Mouse (Mus musculus): Measurements from ENCODE around the gene Vamp2. TPM values are rescaled to one million over a fixed set of nuclear protein-coding genes. Genes with fewer than 3 reads are reported as not detected.

The Vamp2 gene
- total and polyA plus RNA-seq, 3 experiments: 104 to 425 (median 130) TPM

- DNase-seq: peak; percentile 78
These were observed 11.1 kb downstream of the Vamp2 start for GRCm38 (mm10) chr11:69099177-69099914.

- peak; percentile 98 for DNase-seq
These were observed 11.6 kb downstream of the Vamp2 start for GRCm38 (mm10) chr11:69099915-69100345.

- peak; percentile 13 for DNase-seq
These were observed 12.5 kb downstream of the Vamp2 start for GRCm38 (mm10) chr11:69100639-69101360.

- peak; percentile 21 for DNase-seq
These were observed 13.5 kb downstream of the Vamp2 start for GRCm38 (mm10) chr11:69101604-69102402.

GRCm38 (mm10) chr11:69102403-69102725 lies 14.1 kb downstream of the Vamp2 start:
- peak; percentile 87 for DNase-seq

- DNase-seq: no peak
These were observed 14.8 kb downstream of the Vamp2 start for GRCm38 (mm10) chr11:69103121-69103520.

- no peak for DNase-seq
These were observed 15.5 kb downstream of the Vamp2 start for GRCm38 (mm10) chr11:69103531-69104435.

- DNase-seq: no peak
These were observed 16.2 kb downstream of the Vamp2 start for GRCm38 (mm10) chr11:69104487-69104886.

GRCm38 (mm10) chr11:69105227-69105626 lies 16.9 kb downstream of the Vamp2 start:
- no peak for DNase-seq

- no peak for DNase-seq
These were observed 17.5 kb downstream of the Vamp2 start for GRCm38 (mm10) chr11:69105796-69106195.

- DNase-seq: no peak
These were observed 18.0 kb downstream of the Vamp2 start for GRCm38 (mm10) chr11:69106299-69106698.

- DNase-seq: no peak
These were observed 18.6 kb downstream of the Vamp2 start for GRCm38 (mm10) chr11:69106842-69107241.

- DNase-seq: no peak
These were observed 19.4 kb downstream of the Vamp2 start for GRCm38 (mm10) chr11:69107676-69108075.

- DNase-seq: no peak
These were observed 19.9 kb downstream of the Vamp2 start for GRCm38 (mm10) chr11:69108223-69108622.

GRCm38 (mm10) chr11:69109032-69109900 lies 21.0 kb downstream of the Vamp2 start:
- DNase-seq: no peak

GRCm38 (mm10) chr11:69110319-69111046 lies 22.2 kb downstream of the Vamp2 start:
- DNase-seq: peak; percentile 93

- no peak for DNase-seq
These were observed 22.9 kb downstream of the Vamp2 start for GRCm38 (mm10) chr11:69111051-69111810.

- DNase-seq: no peak
These were observed 23.6 kb downstream of the Vamp2 start for GRCm38 (mm10) chr11:69111865-69112264.

- no peak for DNase-seq
These were observed 25.7 kb downstream of the Vamp2 start for GRCm38 (mm10) chr11:69114018-69114417.
